Mouse (Mus musculus): ENCODE data around the gene Fam161b. TPM values are rescaled to one million over a fixed set of nuclear protein-coding genes. Genes with fewer than 3 reads are reported as not detected.

Gene Fam161b
- total and polyA plus RNA-seq, 3 experiments, result 4.1 to 13.2 (median 9.8) TPM

DNA sequence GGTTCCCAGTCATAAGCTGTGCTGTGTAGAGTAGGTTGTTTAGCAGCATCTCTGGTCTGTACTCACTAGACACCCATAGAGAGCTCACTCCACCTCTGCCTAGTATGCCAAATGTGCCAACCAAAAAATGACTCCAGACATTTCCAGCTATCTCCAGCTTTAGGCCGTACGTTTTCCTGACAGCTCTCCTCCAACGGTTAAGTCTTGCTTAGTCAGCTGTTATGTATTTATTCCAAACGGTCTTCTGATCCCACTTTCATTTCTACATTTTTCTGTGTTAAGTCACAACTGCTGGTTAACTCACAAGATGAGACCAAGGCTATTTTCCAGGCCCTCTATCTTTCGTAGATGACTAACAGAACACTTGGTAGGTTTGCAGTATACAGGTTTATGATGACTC is 37.0 kb upstream of the Fam161b start:
- intact Hi-C loops (cut with DNase I), result no loop called here

DNA sequence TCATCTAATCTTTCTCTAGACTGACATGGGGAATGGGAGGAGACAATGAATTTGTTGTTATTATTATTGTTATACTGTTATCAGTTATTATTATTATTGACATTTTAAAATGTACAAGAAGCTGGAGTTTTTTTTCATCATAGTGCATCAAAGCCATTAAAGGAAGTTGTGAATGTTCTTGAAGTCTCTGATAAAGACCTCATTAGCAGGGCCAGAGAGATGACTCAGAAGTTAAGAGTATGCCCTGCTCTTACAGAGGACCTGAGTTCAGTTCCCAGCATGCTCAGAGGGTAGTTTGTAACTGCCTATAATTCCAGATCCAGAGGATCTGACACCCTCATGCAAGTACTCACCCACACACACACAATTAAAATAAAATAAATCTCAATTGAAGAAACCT is 36.1 kb upstream of the Fam161b start:
- TF ChIP-seq CTCF (IDR thresholded peaks at IDR 0.05) (no peak), POLR2A (IDR thresholded peaks at IDR 0.05; ENCODE audit: insufficient read depth, low read depth, low read length) (no peak), EP300 (IDR thresholded peaks at IDR 0.05; ENCODE audit: insufficient read depth, low read depth, low read length) (no peak)
- no peaks in the 10 kb centered on the region for H3K36me3 ChIP-seq (ENCODE audit: control insufficient read depth, insufficient read depth, low read length)
- no peak overlapping the region for H3K4me3 ChIP-seq
- H3K27me3 ChIP-seq (ENCODE audit: control insufficient read depth, insufficient read depth, low read length), result no peaks in the 10 kb centered on the region
- H3K79me2 ChIP-seq (replicated peaks; ENCODE audit: control insufficient read depth, insufficient read depth, low read length), result no peaks in the 10 kb centered on the region
- H3K4me1 ChIP-seq (ENCODE audit: control insufficient read depth, insufficient read depth, low read length), result no peaks in the 10 kb centered on the region
- no peak overlapping the region for H3K9ac ChIP-seq (ENCODE audit: low read depth, low read length)
- H3K27ac ChIP-seq, result no peak overlapping the region
- no peak for DNase-seq
- intact Hi-C loops (cut with DNase I), result no loop called here

More for the DNA sequence above, 37.0 kb upstream of the Fam161b start:
- TF ChIP-seq POLR2A (IDR thresholded peaks at IDR 0.05; ENCODE audit: insufficient read depth, low read depth, low read length) (no peak), CTCF (IDR thresholded peaks at IDR 0.05) (no peak), EP300 (IDR thresholded peaks at IDR 0.05; ENCODE audit: insufficient read depth, low read depth, low read length) (no peak)
- WGBS, result 90% methylated on average over 5 of the region's 5 CpGs
- Histone ChIP-seq H3K9ac (ENCODE audit: low read depth, low read length) (no peak overlapping the region), H3K36me3 (ENCODE audit: control insufficient read depth, insufficient read depth, low read length) (no peaks in the 10 kb centered on the region), H3K27ac (no peak overlapping the region), H3K4me1 (ENCODE audit: control insufficient read depth, insufficient read depth, low read length) (no peaks in the 10 kb centered on the region), H3K79me2 (replicated peaks; ENCODE audit: control insufficient read depth, insufficient read depth, low read length) (no peaks in the 10 kb centered on the region), H3K27me3 (ENCODE audit: control insufficient read depth, insufficient read depth, low read length) (no peaks in the 10 kb centered on the region), H3K4me3 (no peak overlapping the region)
- DNase-seq, result no peak

DNA sequence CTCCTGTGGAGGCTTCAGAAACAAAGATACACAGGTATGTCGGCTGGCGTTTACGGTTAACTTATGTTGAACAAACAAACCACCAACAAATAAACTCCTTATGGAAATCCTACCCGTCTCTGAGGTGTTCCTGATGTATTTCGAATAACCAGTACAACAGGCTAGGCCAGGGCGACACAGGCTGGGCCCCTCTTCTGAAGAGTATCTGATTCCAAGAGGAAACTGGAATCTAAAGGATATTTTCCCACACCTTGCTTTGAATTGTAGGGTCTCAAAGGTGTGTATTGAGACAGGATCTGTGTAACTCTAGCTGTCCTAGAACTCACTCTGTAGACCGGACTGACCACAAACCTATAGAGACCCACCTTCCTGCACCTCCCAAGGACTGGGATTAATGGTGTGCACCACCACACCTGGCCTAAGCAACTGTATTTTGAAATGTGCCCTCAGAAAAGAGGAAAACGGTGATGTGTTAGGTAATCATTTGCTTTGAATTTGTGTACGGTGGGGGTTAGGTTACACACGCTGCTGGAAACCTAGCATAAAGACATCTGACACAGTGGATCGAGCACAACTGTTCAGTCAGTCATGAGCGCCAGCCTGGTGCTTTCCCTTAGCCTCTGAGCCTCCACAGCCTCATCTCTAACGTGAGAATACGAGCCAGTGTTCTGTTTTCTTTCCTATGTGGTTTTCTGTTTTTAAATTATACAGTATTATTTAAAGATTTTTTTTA is 35.5 kb upstream of the Fam161b start:
- DNase-seq, result no peak
- Histone ChIP-seq H3K27me3 (ENCODE audit: control insufficient read depth, insufficient read depth, low read length) (no peaks in the 10 kb centered on the region), H3K36me3 (ENCODE audit: control insufficient read depth, insufficient read depth, low read length) (no peaks in the 10 kb centered on the region), H3K4me3 (no peak overlapping the region), H3K4me1 (ENCODE audit: control insufficient read depth, insufficient read depth, low read length) (no peaks in the 10 kb centered on the region), H3K79me2 (replicated peaks; ENCODE audit: control insufficient read depth, insufficient read depth, low read length) (no peaks in the 10 kb centered on the region), H3K9ac (ENCODE audit: low read depth, low read length) (no peak overlapping the region), H3K27ac (no peak overlapping the region)
- intact Hi-C loops (cut with DNase I), result no loop called here
- WGBS, result 91% methylated on average over 14 of the region's 14 CpGs
- TF ChIP-seq CTCF (IDR thresholded peaks at IDR 0.05) (no peak), POLR2A (IDR thresholded peaks at IDR 0.05; ENCODE audit: insufficient read depth, low read depth, low read length) (no peak), EP300 (IDR thresholded peaks at IDR 0.05; ENCODE audit: insufficient read depth, low read depth, low read length) (no peak)

DNA sequence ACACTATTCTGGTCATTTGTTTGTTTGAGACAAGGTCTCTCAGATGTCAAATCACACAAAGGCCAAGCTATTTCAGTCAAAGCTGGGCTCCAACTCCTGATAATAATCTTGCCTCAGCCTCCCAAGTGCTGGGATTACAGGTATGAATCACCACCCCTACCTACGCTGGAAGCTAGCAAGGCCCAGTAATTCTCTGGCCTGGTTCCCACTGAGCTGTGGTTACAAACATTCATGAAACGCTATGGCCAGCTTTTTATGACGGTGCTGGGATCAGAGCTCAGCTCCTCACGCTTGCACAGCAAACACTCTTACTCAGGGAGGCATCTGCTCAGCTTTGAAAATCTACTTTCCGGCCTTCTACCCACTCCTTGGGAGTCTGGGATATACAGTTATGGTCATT is 32.2 kb upstream of the Fam161b start:
- no peak for DNase-seq

DNA sequence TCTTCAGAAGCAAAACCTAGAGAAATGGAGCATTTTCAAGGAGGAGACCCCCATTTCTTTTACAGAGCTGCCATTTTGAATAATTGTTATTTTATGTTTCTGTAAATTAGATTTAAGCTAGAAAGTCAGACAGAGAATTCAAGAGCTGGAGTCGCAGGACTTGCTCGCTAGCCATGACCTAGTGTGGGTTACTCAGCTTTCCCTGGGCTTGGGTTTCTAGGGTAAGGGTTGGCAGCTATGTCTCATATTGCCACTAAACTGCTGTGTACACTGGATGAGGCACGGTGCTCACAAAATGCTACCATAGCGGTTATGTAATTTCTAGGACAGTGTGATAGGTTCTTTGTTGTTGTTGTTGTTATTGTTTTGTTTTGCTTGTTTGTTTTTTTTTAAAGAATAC is 31.0 kb upstream of the Fam161b start:
- no peak overlapping the region for H3K27ac ChIP-seq
- no peaks in the 10 kb centered on the region for H3K79me2 ChIP-seq (replicated peaks; ENCODE audit: control insufficient read depth, insufficient read depth, low read length)
- DNase-seq, result no peak
- 97% methylated on average over 4 of the region's 4 CpGs for WGBS
- H3K4me3 ChIP-seq, result no peak overlapping the region
- TF ChIP-seq CTCF (IDR thresholded peaks at IDR 0.05) (no peak), EP300 (IDR thresholded peaks at IDR 0.05; ENCODE audit: insufficient read depth, low read depth, low read length) (no peak), POLR2A (IDR thresholded peaks at IDR 0.05; ENCODE audit: insufficient read depth, low read depth, low read length) (no peak)
- no peaks in the 10 kb centered on the region; the same call in 1 of the 2 replicates for H3K36me3 ChIP-seq (ENCODE audit: control insufficient read depth, insufficient read depth, low read length)
- no peaks in the 10 kb centered on the region for H3K27me3 ChIP-seq (ENCODE audit: control insufficient read depth, insufficient read depth, low read length)
- H3K4me1 ChIP-seq (ENCODE audit: control insufficient read depth, insufficient read depth, low read length), result peaks cover 3% of the 10 kb centered on the region
- intact Hi-C loops (cut with DNase I), result no loop called here
- H3K9ac ChIP-seq (ENCODE audit: low read depth, low read length), result no peak overlapping the region

More for the DNA sequence above, 32.2 kb upstream of the Fam161b start:
- no peak overlapping the region for H3K27ac ChIP-seq
- no peak overlapping the region for H3K4me3 ChIP-seq
- intact Hi-C loops (cut with DNase I), result no loop called here
- WGBS, result 83% methylated on average over 5 of the region's 5 CpGs
- TF ChIP-seq CTCF (IDR thresholded peaks at IDR 0.05), result no peak
- TF ChIP-seq POLR2A (IDR thresholded peaks at IDR 0.05; ENCODE audit: insufficient read depth, low read depth, low read length), result no peak
- TF ChIP-seq EP300 (IDR thresholded peaks at IDR 0.05; ENCODE audit: insufficient read depth, low read depth, low read length), result no peak
- H3K36me3 ChIP-seq (ENCODE audit: control insufficient read depth, insufficient read depth, low read length), result no peaks in the 10 kb centered on the region
- H3K27me3 ChIP-seq (ENCODE audit: control insufficient read depth, insufficient read depth, low read length), result no peaks in the 10 kb centered on the region
- no peak overlapping the region for H3K9ac ChIP-seq (ENCODE audit: low read depth, low read length)
- no peaks in the 10 kb centered on the region for H3K4me1 ChIP-seq (ENCODE audit: control insufficient read depth, insufficient read depth, low read length)
- H3K79me2 ChIP-seq (replicated peaks; ENCODE audit: control insufficient read depth, insufficient read depth, low read length), result no peaks in the 10 kb centered on the region

DNA sequence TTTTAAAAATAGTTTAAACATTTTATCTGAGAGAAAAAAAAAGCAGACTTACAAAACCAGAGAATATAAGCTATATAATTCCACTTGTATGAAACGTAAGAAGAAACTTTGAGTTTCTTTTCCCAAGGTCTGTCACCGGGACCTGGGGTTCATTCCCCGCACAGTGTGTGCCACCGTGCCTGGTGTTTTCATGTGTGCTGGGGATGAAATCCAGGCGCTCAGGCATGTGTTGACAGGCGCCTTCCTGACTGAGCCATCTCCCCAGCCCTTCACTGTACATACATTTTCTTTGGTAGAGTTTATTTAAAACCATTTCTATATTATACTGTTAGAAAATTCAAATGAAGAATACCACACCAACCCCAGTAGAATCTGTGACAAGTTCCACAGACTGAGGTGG is 28.7 kb upstream of the Fam161b start:
- intact Hi-C loops (cut with DNase I), result no loop called here
- DNase-seq, result no peak
- H3K4me3 ChIP-seq, result no peak overlapping the region
- no peaks in the 10 kb centered on the region for H3K79me2 ChIP-seq (replicated peaks; ENCODE audit: control insufficient read depth, insufficient read depth, low read length)
- peaks cover 3% of the 10 kb centered on the region for H3K4me1 ChIP-seq (ENCODE audit: control insufficient read depth, insufficient read depth, low read length)
- no peak overlapping the region for H3K9ac ChIP-seq (ENCODE audit: low read depth, low read length)
- WGBS, result 37% methylated on average over 6 of the region's 6 CpGs
- TF ChIP-seq POLR2A (IDR thresholded peaks at IDR 0.05; ENCODE audit: insufficient read depth, low read depth, low read length) (no peak), EP300 (IDR thresholded peaks at IDR 0.05; ENCODE audit: insufficient read depth, low read depth, low read length) (0 out of 2 replicates have a peak, but pooled peaks have one; percentile 14)
- no peaks in the 10 kb centered on the region; the same call in none of the 2 replicates for H3K36me3 ChIP-seq (ENCODE audit: control insufficient read depth, insufficient read depth, low read length)
- H3K27ac ChIP-seq, result peak overlapping the region; percentile 23
- H3K27me3 ChIP-seq (ENCODE audit: control insufficient read depth, insufficient read depth, low read length), result no peaks in the 10 kb centered on the region
